Mouse (Mus musculus): ENCODE measurements around the gene Klhdc8a. TPM values are rescaled to one million over a fixed set of nuclear protein-coding genes. Genes with fewer than 3 reads are reported as not detected.

Gene Klhdc8a
- polyA plus RNA-seq, 1 experiment from 2014 or later = 141 TPM

DNA sequence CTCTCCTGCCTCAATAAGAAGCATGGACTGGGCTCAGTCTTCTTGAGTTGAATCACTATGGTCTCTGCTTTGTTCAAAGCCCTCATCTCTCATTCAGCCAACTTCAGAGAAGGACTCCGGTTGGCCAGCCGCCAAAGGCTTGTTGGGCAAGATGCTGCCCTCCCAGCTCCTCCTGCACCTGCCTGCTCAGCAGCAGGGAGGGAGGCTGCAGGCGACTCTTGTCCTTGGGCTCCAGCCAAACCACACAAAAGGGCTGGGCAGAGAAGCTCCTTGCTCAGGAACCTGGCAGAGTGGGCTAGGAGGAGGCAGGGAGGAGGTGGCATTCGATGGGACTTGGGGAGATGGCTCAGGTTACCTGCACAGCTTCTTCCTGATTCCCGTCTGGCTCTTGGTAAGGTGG lies 20.8 kb downstream of the Klhdc8a start:
- TF ChIP-seq CTCF (IDR thresholded peaks at IDR 0.05) = no peak
- H3K27me3 ChIP-seq = no peaks in the 10 kb centered on the region
- CTCF ChIA-PET = interaction anchor here (0.8 to 4.4 kb wide), 7 partner anchors 7 to 35 kb away, joined by 3 to 32 read pairs (median 3); no protein-coding TSS in a partner anchor
- DNase-seq (ENCODE audit: low read depth, low spot score) (peak; percentile 81), ATAC-seq (peak; percentile 51)
- in situ Hi-C loops (cut with MboI; ENCODE audit: low pct_unique_long_range_greater_than_20kb) = no loop called here
- POLR2A ChIA-PET = interaction anchor here (1.6 to 9.1 kb wide), 6 partner anchors 10 to 118 kb away, joined by 3 to 157 read pairs (median 14); partner anchors contain the start of gene Klhdc8a

DNA sequence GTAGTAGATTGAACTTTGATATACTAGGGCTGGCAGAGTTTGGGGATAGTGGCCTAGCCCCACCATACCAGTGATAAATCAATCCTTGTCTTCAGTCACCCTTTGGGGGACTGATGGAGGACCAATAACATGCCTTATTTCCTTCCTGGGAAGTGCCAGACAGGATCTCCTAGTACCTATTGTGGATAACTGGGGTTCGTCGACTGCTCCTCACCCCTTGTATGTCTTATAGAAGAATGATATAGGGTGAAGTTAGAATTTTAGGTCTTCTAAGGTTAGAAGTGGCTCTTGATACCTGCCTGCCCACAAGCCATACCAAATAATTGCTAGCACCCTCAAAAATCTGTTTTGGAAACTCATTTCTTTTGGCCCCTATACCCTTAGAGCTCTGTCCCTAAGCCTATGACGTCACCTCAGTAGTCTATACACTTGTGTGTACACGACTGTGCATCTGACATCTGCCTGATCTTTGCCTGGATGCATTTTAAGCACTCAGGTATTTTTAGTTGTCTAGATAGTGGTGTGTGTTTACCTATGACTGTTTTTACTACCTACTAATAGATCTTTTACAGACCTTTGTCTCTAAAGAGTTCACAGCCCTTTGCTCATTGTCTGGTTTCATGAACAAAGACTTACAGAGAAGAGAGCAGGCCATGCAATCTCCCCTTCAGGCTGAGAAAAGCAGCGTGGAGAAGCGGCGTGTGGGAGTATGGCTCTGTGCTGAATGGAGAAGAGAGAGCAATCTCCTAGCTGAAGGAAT lies 23.6 kb downstream of the Klhdc8a start:
- ChIA-PET POLR2A (interaction anchor here (6.1 to 9.1 kb wide), 2 partner anchors 11 to 33 kb away, joined by 83 to 157 read pairs; no protein-coding TSS in a partner anchor), CTCF (interaction anchor here (1.3 to 2.3 kb wide), 2 partner anchors 10 to 34 kb away, joined by 6 to 7 read pairs; no protein-coding TSS in a partner anchor)
- no peaks in the 10 kb centered on the region for H3K27me3 ChIP-seq
- TF ChIP-seq CTCF (IDR thresholded peaks at IDR 0.05) = no peak
- in situ Hi-C loops (cut with MboI; ENCODE audit: low pct_unique_long_range_greater_than_20kb) = no loop called here
- no peak for ATAC-seq
- no peak for DNase-seq (ENCODE audit: low read depth, low spot score)

DNA sequence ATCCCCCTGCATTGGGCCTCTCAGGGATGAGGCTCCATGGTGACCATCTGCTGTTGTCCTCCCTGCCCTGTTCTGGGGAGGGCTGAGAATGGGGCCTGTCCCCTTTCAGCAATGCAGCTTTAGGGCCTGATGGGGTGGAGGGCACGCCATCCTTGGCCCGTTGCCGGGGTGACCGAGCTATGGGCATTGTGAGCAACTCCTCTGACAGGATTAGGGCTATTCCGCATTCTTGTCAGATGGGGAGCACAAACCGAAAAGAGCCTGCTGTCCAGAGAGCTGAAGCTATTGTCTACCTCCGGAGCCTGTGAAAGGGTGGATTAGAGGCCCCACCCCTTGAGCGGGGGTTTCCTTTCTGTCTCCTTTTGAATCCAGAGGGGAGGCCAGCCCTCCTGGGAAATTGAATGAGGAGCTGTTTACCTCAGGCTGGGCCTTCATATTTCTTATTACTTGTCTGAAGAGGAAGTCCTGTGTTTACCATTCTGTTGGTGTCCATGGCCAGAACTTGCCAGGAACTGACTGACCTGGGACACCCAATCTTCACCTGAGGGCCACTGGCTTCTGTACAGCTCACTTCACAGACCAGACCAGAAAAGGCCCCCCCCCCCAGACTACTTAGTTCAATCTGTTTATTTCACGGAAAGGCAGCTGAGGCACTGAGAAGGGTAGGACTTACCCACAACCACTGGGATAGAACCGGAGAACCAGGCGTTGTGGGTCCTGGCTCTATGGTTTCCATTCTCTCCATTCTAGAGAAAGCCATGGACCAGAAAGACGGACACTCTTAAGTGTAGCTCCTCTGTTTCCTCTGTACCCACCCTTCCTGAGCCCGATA lies 24.5 kb downstream of the Klhdc8a start:
- CTCF ChIA-PET = interaction anchor here (1.3 to 2.3 kb wide), 3 partner anchors 11 to 33 kb away, joined by 6 to 7 read pairs (median 7); no protein-coding TSS in a partner anchor
- ATAC-seq = no peak
- no peak for DNase-seq (ENCODE audit: low read depth, low spot score)
- in situ Hi-C loops (cut with MboI; ENCODE audit: low pct_unique_long_range_greater_than_20kb) = no loop called here
- no peaks in the 10 kb centered on the region for H3K27me3 ChIP-seq
- TF ChIP-seq CTCF (IDR thresholded peaks at IDR 0.05) = no peak
- POLR2A ChIA-PET = interaction anchor here (1.4 to 9.1 kb wide), 2 partner anchors 10 to 12 kb away, joined by 3 to 157 read pairs; no protein-coding TSS in a partner anchor

DNA sequence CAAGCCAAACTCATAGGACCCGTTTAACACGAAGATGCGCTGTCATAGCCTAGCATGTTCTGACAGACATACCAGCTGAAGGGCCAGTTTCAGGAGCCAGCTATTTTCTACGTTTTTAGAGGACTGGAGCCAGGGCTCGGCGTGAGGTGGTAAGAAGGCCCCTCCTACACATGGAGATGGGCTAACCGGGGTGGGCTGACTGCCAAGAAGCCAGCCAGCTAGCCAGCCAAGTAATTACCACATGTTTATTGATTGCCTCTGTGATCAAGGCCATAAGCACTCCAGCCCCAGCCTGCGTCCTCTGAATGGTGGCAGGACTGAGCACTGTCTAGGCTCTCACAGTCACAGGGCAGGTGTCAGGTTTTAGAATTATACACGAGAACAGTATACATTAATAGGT lies 28.4 kb downstream of the Klhdc8a start:
- ATAC-seq (peak; percentile 32), DNase-seq (ENCODE audit: low read depth, low spot score) (no peak)
- CTCF ChIA-PET = interaction anchor here (0.6 to 1.4 kb wide), 6 partner anchors 9 to 90 kb away, joined by 3 to 5 read pairs (median 3); no protein-coding TSS in a partner anchor
- no peak for TF ChIP-seq CTCF (IDR thresholded peaks at IDR 0.05)
- POLR2A ChIA-PET = interaction anchor here (0.6 to 14.1 kb wide), 4 partner anchors 8 to 172 kb away, joined by 3 to 157 read pairs (median 8); partner anchors contain the start of gene Nuak2
- no peaks in the 10 kb centered on the region for H3K27me3 ChIP-seq
- in situ Hi-C loops (cut with MboI; ENCODE audit: low pct_unique_long_range_greater_than_20kb) = loop anchor here (25.0 kb wide), 1 partner anchor 1189 kb away; the partner anchor contains the start of gene Dyrk3

- DNase-seq (ENCODE audit: low read depth, low spot score) = no peak
- CTCF ChIA-PET = interaction anchor here (1.3 kb wide), 1 partner anchor 9 kb away, joined by 3 read pairs; no protein-coding TSS in a partner anchor
- in situ Hi-C loops (cut with MboI; ENCODE audit: low pct_unique_long_range_greater_than_20kb) = loop anchor here (25.0 kb wide), 1 partner anchor 1190 kb away; the partner anchor contains the start of gene Dyrk3
- ATAC-seq = no peak
- H3K27me3 ChIP-seq = no peaks in the 10 kb centered on the region
- TF ChIP-seq CTCF (IDR thresholded peaks at IDR 0.05) = no peak
- POLR2A ChIA-PET = interaction anchor here (0.6 to 14.1 kb wide), 4 partner anchors 8 to 383 kb away, joined by 4 to 157 read pairs (median 8); partner anchors contain the start of gene Nuak2
Measured at GRCm38 (mm10) chr1:132327477-132327876, 29.1 kb downstream of the Klhdc8a start.

- ChIA-PET CTCF (interaction anchor here (1.7 to 3.5 kb wide), 2 partner anchors 16 to 25 kb away, joined by 5 to 16 read pairs; no protein-coding TSS in a partner anchor), POLR2A (interaction anchor here (1.6 to 14.1 kb wide), 3 partner anchors 9 to 26 kb away, joined by 7 to 157 read pairs (median 10); partner anchors contain the start of gene Nuak2)
- in situ Hi-C loops (cut with MboI; ENCODE audit: low pct_unique_long_range_greater_than_20kb) = loop anchor here (25.0 kb wide), 1 partner anchor 1191 kb away; the partner anchor contains the start of gene Dyrk3
- no peak for TF ChIP-seq CTCF (IDR thresholded peaks at IDR 0.05)
- H3K27me3 ChIP-seq = no peaks in the 10 kb centered on the region
- ATAC-seq = no peak
- DNase-seq (ENCODE audit: low read depth, low spot score) = no peak
Measured at GRCm38 (mm10) chr1:132328565-132328964, 30.1 kb downstream of the Klhdc8a start.

DNA sequence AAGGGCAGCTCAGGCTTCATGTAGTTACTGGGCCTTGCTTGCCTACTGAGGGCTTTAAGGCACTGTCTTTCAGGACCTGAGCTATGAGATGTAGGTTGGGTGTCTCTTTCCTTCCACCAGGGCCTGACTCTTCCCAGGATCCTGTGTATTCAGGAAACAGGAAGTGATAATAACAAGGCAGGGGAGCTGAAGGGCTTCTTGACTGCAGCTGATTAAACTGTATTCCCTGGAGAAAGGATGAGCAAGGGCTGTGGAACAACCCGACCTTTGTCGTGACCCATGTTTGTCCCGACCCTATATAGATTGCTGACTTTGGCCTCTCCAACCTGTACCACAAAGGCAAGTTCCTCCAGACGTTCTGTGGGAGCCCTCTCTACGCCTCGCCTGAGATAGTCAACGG lies 31.2 kb downstream of the Klhdc8a start:
- in situ Hi-C loops (cut with MboI; ENCODE audit: low pct_unique_long_range_greater_than_20kb) = loop anchor here (25.0 kb wide), 1 partner anchor 1192 kb away; the partner anchor contains the start of gene Dyrk3
- ChIA-PET POLR2A (interaction anchor here (1.6 to 14.1 kb wide), 2 partner anchors 10 to 25 kb away, joined by 7 to 157 read pairs; partner anchors contain the start of gene Nuak2), CTCF (interaction anchor here (0.9 to 3.5 kb wide), 5 partner anchors 11 to 26 kb away, joined by 3 to 16 read pairs (median 5); partner anchors contain the start of gene Nuak2)
- no peak for TF ChIP-seq CTCF (IDR thresholded peaks at IDR 0.05)
- DNase-seq (ENCODE audit: low read depth, low spot score) = no peak
- H3K27me3 ChIP-seq = no peaks in the 10 kb centered on the region
- ATAC-seq = no peak

GRCm38 (mm10) chr1:132330397-132330796 lies 32.0 kb downstream of the Klhdc8a start:
- no peak for ATAC-seq
- in situ Hi-C loops (cut with MboI; ENCODE audit: low pct_unique_long_range_greater_than_20kb) = loop anchor here (25.0 kb wide), 1 partner anchor 1193 kb away; the partner anchor contains the start of gene Dyrk3

DNA sequence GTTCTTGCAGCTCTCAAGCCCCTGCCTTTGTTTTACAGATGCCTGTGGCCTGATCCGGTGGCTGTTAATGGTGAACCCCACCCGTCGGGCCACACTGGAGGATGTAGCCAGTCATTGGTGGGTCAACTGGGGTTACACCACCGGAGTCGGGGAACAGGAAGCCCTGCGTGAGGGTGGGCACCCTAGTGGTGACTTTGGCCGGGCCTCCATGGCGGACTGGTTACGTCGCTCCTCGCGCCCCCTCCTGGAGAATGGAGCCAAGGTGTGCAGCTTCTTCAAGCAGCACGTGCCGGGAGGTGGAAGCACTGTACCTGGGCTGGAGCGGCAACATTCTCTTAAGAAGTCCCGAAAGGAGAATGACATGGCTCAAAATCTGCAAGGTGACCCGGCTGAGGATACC lies 32.9 kb downstream of the Klhdc8a start:
- no peak for TF ChIP-seq CTCF (IDR thresholded peaks at IDR 0.05)
- ChIA-PET CTCF (interaction anchor here (1.8 to 3.5 kb wide), 2 partner anchors 19 to 24 kb away, joined by 9 to 16 read pairs; no protein-coding TSS in a partner anchor), POLR2A (interaction anchor here (8.3 to 14.1 kb wide), 2 partner anchors 12 to 23 kb away, joined by 67 to 157 read pairs; partner anchors contain the start of gene Nuak2)
- no peaks in the 10 kb centered on the region for H3K27me3 ChIP-seq
- in situ Hi-C loops (cut with MboI; ENCODE audit: low pct_unique_long_range_greater_than_20kb) = loop anchor here (25.0 kb wide), 1 partner anchor 1194 kb away; the partner anchor contains the start of gene Dyrk3
- DNase-seq (ENCODE audit: low read depth, low spot score) (no peak), ATAC-seq (no peak)

More at GRCm38 (mm10) chr1:132330397-132330796, 32.0 kb downstream of the Klhdc8a start:
- TF ChIP-seq CTCF (IDR thresholded peaks at IDR 0.05) = no peak
- H3K27me3 ChIP-seq = no peaks in the 10 kb centered on the region
- DNase-seq (ENCODE audit: low read depth, low spot score) = no peak
- POLR2A ChIA-PET = interaction anchor here (1.1 to 14.1 kb wide), 3 partner anchors 11 to 24 kb away, joined by 3 to 157 read pairs (median 67); partner anchors contain the start of gene Nuak2
- CTCF ChIA-PET = interaction anchor here (1.4 to 3.5 kb wide), 3 partner anchors 15 to 25 kb away, joined by 3 to 16 read pairs (median 9); partner anchors contain the start of gene Nuak2
